Mouse (Mus musculus) Patski (cell line): ENCODE results near the gene Tecta. TPM values are rescaled to one million over a fixed set of nuclear protein-coding genes. Genes with fewer than 3 reads are reported as not detected.

Experiments
- ATAC-seq: fragments of 100-300 bp; one replicate; pipeline ENCODE4 v1.8.0; 2021
- CTCF ChIA-PET: fragments of 350-600 bp; sonication (Branson Sonifier 250); formaldehyde crosslinking; loops from one replicate; lab custom pipeline; 2022; ENCODE audit warnings: inconsistent platforms; lab: Charles Lee
- POLR2A ChIA-PET: fragments of 350-600 bp; sonication (Branson Sonifier 250); formaldehyde crosslinking; loops from one replicate; lab custom pipeline; 2022; ENCODE audit warnings: antibody characterized with exemption, inconsistent platforms; lab: Charles Lee
- DNase-seq: peaks from one replicate; pipeline ENCODE4 v3.0.0-alpha.2; 2011; ENCODE audit warnings: low read depth, low spot score
- H3K27me3 ChIP-seq: fragments of 371-371 bp; one replicate; pipeline ENCODE4 v1.5.1; 2021
- CTCF ChIP-seq: fragments of 100-300 bp; IDR thresholded peaks from one replicate; pipeline ENCODE4 v1.5.1; 2021
- in situ Hi-C: fragments of 300-500 bp; cut with MboI; formaldehyde crosslinking; loops from 3 replicates; pipeline ENCODE4 v1.11.1; 2018; ENCODE audit warnings: low pct_unique_long_range_greater_than_20kb, mixed read lengths
- polyA plus RNA-seq: library from polyadenylated mRNA; unstranded; gene quantifications from one replicate; pipeline ENCODE4 v1.2.3, GENCODE M21; 2021

Tecta gene
- polyA plus RNA-seq, 1 experiment from 2014 or later = 0.03 TPM

DNA sequence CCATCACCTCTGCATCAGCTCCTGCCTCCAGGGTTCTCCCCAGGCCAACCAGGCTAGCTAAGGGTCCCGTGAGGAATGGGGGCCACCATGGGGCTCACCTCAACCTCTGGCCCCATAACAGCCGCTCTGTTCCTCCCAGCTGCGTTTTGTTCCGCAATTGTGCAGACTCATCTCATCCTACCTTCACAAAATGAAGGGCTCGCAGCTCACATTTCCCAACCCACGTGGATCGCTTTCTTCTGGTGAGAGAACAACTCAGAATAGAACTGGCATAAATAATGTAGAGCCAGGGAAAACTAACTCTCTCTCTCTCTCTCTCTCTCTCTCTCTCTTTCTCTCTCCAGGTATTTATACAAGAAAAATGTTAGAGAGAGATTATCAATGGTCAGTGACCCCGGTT, 76.5 kb downstream of the Tecta start:
- peaks cover 34% of the 10 kb centered on the region for H3K27me3 ChIP-seq
- no peak for DNase-seq
- no peak for TF ChIP-seq CTCF
- ATAC-seq = no peak
- ChIA-PET CTCF (no interaction called here), POLR2A (no interaction called here)
- in situ Hi-C loops = no loop called here

DNA sequence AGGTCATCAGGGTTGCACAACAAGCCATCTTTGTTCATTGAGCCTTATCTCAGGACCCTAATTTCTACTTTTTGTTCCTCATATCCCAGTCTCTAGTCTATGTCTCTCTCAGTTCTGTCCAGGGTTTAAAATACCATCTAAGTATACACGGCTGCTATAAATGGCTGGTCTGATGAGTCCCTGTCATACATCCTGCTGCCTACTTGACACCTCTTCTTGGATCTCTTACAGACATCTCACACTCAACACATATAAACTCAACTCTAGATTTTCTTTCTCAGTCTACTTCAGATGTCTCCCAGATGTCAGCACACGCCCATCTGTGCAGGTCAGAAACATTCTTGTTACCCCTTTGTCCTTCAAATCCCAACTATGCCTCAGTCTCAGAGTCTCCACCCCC, 78.3 kb downstream of the Tecta start:
- in situ Hi-C loops = no loop called here
- H3K27me3 ChIP-seq = peaks cover 31% of the 10 kb centered on the region
- POLR2A ChIA-PET = no interaction called here

GRCm38 (mm10) chr9:42320616-42321015, 79.1 kb downstream of the Tecta start:
- ATAC-seq (no peak), DNase-seq (no peak)
- in situ Hi-C loops = no loop called here
- POLR2A ChIA-PET = no interaction called here
- TF ChIP-seq CTCF = no peak
- CTCF ChIA-PET = interaction anchor here (1.2 kb wide), 1 partner anchor 15 kb away, joined by 3 read pairs; no protein-coding TSS in a partner anchor
- H3K27me3 ChIP-seq = peaks cover 23% of the 10 kb centered on the region

More for the DNA sequence above, 78.3 kb downstream of the Tecta start:
- ATAC-seq (no peak), DNase-seq (no peak)
- no peak for TF ChIP-seq CTCF
- CTCF ChIA-PET = interaction anchor here (1.2 kb wide), 1 partner anchor 16 kb away, joined by 3 read pairs; no protein-coding TSS in a partner anchor

- no peak for DNase-seq
- peaks cover 11% of the 10 kb centered on the region for H3K27me3 ChIP-seq
- no peak for TF ChIP-seq CTCF
- ChIA-PET POLR2A (interaction anchor here (0.5 kb wide), 1 partner anchor 192 kb away, joined by 5 read pairs; no protein-coding TSS in a partner anchor), CTCF (interaction anchor here (1.3 kb wide), 1 partner anchor 9 kb away, joined by 3 read pairs; no protein-coding TSS in a partner anchor)
- in situ Hi-C loops = no loop called here
- no peak for ATAC-seq
These were observed 81.2 kb downstream of the Tecta start for GRCm38 (mm10) chr9:42318455-42318987.

DNA sequence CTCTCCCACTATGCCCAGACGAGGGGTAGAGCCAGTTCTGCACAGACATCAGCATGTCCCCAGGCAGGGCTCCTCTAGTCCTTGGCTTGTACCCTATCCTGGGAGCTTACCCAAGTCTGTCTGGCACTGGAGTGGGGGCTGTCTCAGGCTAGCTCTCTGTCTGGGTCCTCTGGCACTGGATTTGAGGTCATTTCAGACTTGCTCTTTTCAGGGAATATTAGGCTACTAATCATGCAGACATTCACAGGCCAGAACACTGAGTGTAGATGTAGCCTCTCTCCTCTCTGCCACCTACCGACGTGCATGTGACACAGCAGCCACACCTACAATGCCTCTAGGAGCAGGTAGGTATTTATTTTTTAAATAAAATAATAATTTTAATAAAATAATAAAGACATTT, 82.4 kb downstream of the Tecta start:
- DNase-seq (no peak), ATAC-seq (no peak)
- in situ Hi-C loops = no loop called here
- peaks cover 8% of the 10 kb centered on the region for H3K27me3 ChIP-seq
- CTCF ChIA-PET = interaction anchor here (0.9 kb wide), 1 partner anchor 9 kb away, joined by 7 read pairs; no protein-coding TSS in a partner anchor
- POLR2A ChIA-PET = no interaction called here
- TF ChIP-seq CTCF = no peak

DNA sequence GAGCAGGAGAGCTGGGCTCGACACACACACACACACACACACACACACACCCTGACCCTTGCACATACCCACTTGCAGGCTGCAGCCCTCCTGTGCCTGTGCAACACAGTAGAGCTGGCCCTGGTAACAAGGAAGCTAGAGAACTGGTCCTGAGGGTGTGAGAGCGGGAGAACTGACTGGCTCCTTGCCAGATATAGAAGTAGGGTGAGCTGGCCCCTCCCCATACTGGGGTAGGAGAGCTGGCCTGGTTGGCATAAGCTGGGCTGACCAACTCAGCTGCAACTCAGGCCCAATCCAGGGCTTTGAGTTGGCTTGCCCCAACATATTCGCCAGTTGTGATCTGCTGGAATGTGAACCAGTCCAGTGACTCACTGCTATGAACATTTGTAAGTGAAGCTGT, 83.9 kb downstream of the Tecta start:
- POLR2A ChIA-PET = no interaction called here
- in situ Hi-C loops = no loop called here
- CTCF ChIA-PET = interaction anchor here (0.8 to 1.7 kb wide), 2 partner anchors 11 to 72 kb away, joined by 3 to 6 read pairs; no protein-coding TSS in a partner anchor
- ATAC-seq (peak; percentile 99), DNase-seq (peak; percentile 51)
- no peak for TF ChIP-seq CTCF
- peaks cover 1% of the 10 kb centered on the region for H3K27me3 ChIP-seq

- in situ Hi-C loops = no loop called here
- H3K27me3 ChIP-seq = peaks cover 8% of the 10 kb centered on the region
- no peak for DNase-seq
- no peak for TF ChIP-seq CTCF
- ChIA-PET POLR2A (interaction anchor here (0.6 kb wide), 1 partner anchor 1361 kb away, joined by 3 read pairs; no protein-coding TSS in a partner anchor), CTCF (interaction anchor here (1.1 to 1.7 kb wide), 4 partner anchors 9 to 922 kb away, joined by 3 to 6 read pairs (median 3); no protein-coding TSS in a partner anchor)
- no peak for ATAC-seq
These were observed 84.8 kb downstream of the Tecta start for GRCm38 (mm10) chr9:42314959-42315358.

- CTCF ChIA-PET = interaction anchor here (1.1 to 1.7 kb wide), 4 partner anchors 9 to 922 kb away, joined by 3 to 6 read pairs (median 3); no protein-coding TSS in a partner anchor
- H3K27me3 ChIP-seq = peaks cover 8% of the 10 kb centered on the region
- POLR2A ChIA-PET = interaction anchor here (0.6 kb wide), 1 partner anchor 1361 kb away, joined by 3 read pairs; no protein-coding TSS in a partner anchor
- no peak for ATAC-seq
- TF ChIP-seq CTCF = no peak
- DNase-seq = no peak
- in situ Hi-C loops = no loop called here
These were observed 85.3 kb downstream of the Tecta start for GRCm38 (mm10) chr9:42314388-42314787.

- ATAC-seq = no peak
- in situ Hi-C loops = no loop called here
- ChIA-PET CTCF (interaction anchor here (1.1 to 1.2 kb wide), 3 partner anchors 8 to 923 kb away, joined by 3 read pairs; no protein-coding TSS in a partner anchor), POLR2A (interaction anchor here (0.6 kb wide), 1 partner anchor 174 kb away, joined by 3 read pairs; no protein-coding TSS in a partner anchor)
- DNase-seq = no peak
- peaks cover 8% of the 10 kb centered on the region for H3K27me3 ChIP-seq
- peak; percentile 52 for TF ChIP-seq CTCF
These were observed 85.9 kb downstream of the Tecta start for GRCm38 (mm10) chr9:42313872-42314271.

GRCm38 (mm10) chr9:42311311-42311710, 88.4 kb downstream of the Tecta start:
- DNase-seq (no peak), ATAC-seq (no peak)
- H3K27me3 ChIP-seq = peaks cover 8% of the 10 kb centered on the region
- in situ Hi-C loops = no loop called here
- peak; percentile 11 for TF ChIP-seq CTCF
- POLR2A ChIA-PET = no interaction called here
- CTCF ChIA-PET = no interaction called here

DNA sequence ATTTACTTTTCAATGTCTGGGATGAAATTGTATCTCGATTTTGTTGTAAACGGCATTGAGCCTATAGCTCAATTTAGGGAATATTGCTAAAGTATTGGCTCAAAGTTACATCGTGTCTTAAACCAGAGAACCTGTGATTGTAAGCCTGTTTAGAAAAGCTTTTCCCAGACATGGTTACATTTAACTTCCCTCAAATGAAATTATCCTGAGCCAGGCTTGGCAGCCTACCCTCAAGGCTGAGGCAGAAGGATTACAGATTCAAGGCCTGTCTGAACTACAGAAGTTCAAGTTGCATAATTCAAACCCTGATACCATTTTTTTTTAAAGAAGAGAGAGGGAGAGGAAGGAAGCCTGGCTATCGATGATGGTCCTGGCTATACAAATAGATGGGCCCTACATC, 95.8 kb downstream of the Tecta start:
- CTCF ChIA-PET = interaction anchor here (1.4 kb wide), 1 partner anchor 13 kb away, joined by 3 read pairs; no protein-coding TSS in a partner anchor
- POLR2A ChIA-PET = no interaction called here
- no peak for DNase-seq
- peaks cover 27% of the 10 kb centered on the region for H3K27me3 ChIP-seq
- in situ Hi-C loops = no loop called here
- no peak for TF ChIP-seq CTCF
- no peak for ATAC-seq
